Mouse (Mus musculus): ENCODE data around the gene Snap91. TPM values are rescaled to one million over a fixed set of nuclear protein-coding genes. Genes with fewer than 3 reads are reported as not detected.

Gene Snap91
- polyA plus RNA-seq, 1 experiment from 2014 or later, result 88.6 TPM

- Histone ChIP-seq H3K27me3 (no peaks in the 10 kb centered on the region), H3K4me1 (replicated peaks) (0 out of 2 replicates have a peak, but pooled peaks cover 3% of the 10 kb centered on the region), H3K4me3 (replicated peaks) (no peak overlapping the region), H3K36me3 (peaks cover 9% of the 10 kb centered on the region), H3K9me3 (no peaks in the 10 kb centered on the region), H3K4me2 (replicated peaks) (no peak overlapping the region), H3K9ac (replicated peaks) (no peak overlapping the region), H3K27ac (no peak overlapping the region)
- WGBS, result 80% methylated on average over 3 of the region's 3 CpGs
- no peak for ATAC-seq
Measured at GRCm38 (mm10) chr9:86810213-86810612, 70.2 kb downstream of the Snap91 start.

DNA sequence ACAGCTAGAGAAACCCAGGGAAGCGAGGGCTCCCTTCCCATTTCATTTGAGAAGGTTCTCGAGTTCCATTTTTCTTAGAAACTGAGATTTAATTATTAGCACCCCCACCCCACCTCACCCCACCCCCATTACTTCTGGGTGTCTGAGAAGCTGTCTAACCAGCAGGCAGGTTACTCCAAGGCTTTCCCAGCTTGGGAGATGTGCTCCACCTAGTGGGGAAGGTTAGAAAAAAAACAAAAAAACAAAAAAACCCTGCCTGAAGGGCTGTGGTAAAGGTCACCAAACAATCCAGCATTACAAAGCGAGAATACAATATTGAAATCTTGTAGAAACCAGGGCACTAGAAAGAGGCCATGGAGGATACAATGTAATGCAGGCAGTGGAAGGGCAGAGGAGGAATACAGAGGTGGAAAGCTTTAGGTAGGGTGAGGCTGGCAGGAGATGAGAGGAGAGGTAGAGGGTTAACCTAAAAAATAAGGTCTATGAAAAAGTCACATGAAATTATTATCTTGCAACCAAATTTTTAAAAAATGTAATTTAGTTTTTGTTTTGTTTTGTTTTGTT lies 79.8 kb downstream of the Snap91 start:
- H3K27me3 ChIP-seq, result no peaks in the 10 kb centered on the region
- no peak overlapping the region for H3K27ac ChIP-seq
- no peaks in the 10 kb centered on the region for H3K9me3 ChIP-seq
- H3K4me2 ChIP-seq (replicated peaks), result no peak overlapping the region
- no peaks in the 10 kb centered on the region for H3K4me1 ChIP-seq (replicated peaks)
- 23% methylated on average over 3 of the region's 3 CpGs for WGBS
- H3K36me3 ChIP-seq, result peaks cover 15% of the 10 kb centered on the region
- H3K4me3 ChIP-seq (replicated peaks), result no peak overlapping the region
- 0 out of 2 replicates have a peak, but pooled peaks have one; percentile 60 for ATAC-seq
- H3K9ac ChIP-seq (replicated peaks), result no peak overlapping the region

DNA sequence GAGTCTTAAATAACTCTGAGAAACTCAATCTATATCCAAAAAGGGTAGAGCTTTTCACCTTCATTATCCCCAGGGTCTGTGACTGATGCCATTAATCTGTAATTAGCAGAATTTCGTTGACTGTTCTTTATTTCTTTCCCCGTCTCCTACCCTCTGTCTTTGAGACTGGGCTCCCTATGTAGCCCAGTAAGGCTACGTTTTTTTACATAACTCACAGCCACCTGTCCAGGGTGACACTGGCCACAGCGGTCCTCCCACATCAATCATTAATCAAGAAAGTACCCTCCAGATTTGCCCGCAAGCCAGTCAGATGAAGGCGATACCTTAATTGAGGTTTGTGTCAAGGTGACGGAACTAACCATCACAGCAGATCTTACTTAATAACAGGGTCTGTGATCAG lies 81.4 kb downstream of the Snap91 start:
- 87% methylated on average over 7 of the region's 7 CpGs for WGBS
- no peaks in the 10 kb centered on the region for H3K9me3 ChIP-seq
- no peak overlapping the region for H3K9ac ChIP-seq (replicated peaks)
- no peaks in the 10 kb centered on the region for H3K27me3 ChIP-seq
- H3K4me1 ChIP-seq (replicated peaks), result no peaks in the 10 kb centered on the region
- no peak overlapping the region for H3K4me3 ChIP-seq (replicated peaks)
- ATAC-seq, result no peak
- no peak overlapping the region for H3K4me2 ChIP-seq (replicated peaks)
- no peak overlapping the region for H3K27ac ChIP-seq
- H3K36me3 ChIP-seq, result peaks cover 15% of the 10 kb centered on the region

DNA sequence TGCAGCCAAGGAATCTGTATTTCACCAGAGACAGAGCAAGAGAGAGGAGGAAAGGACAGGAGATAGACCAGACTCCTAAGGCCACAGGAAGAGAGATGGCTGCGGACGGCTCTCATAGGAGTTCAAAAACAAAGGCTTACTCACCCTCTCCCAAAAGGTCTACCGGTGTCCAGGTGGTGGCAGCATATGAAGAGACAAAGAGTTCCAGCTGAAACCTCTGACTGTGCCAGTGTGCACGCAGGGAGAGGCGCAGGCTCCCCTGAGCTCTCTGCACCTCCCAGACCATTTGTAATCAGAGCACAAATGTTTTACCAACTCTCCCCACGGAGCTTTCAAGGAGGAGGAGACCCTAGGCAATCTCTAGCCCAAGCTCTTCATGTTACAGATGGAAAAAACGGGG lies 81.8 kb downstream of the Snap91 start:
- H3K4me1 ChIP-seq (replicated peaks), result no peaks in the 10 kb centered on the region
- H3K4me2 ChIP-seq (replicated peaks), result no peak overlapping the region
- H3K27me3 ChIP-seq, result no peaks in the 10 kb centered on the region
- H3K4me3 ChIP-seq (replicated peaks), result no peak overlapping the region
- peaks cover 15% of the 10 kb centered on the region for H3K36me3 ChIP-seq
- WGBS, result 54% methylated on average over 7 of the region's 7 CpGs
- no peaks in the 10 kb centered on the region for H3K9me3 ChIP-seq
- H3K27ac ChIP-seq, result no peak overlapping the region
- H3K9ac ChIP-seq (replicated peaks), result no peak overlapping the region
- no peak for ATAC-seq

DNA sequence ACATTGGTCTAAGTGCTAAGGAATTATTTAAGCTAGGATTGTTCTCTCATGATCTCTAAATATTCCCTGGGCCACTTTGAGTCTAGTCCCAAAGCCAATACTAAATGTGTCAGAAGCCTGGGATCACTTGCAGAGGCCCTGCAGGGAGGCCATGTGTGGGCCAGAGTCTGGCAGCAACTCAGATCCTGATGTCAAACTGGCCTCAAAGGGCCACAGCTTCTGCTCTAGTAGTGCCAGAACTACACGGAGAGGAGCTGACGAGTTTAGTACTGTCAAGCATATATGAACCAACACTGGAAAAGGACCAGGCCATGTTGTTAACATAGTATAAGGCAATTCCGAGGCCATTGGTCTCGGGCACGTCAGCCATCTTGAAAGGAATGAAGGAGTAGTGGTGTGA lies 82.3 kb downstream of the Snap91 start:
- no peak overlapping the region for H3K4me3 ChIP-seq (replicated peaks)
- no peak overlapping the region for H3K4me2 ChIP-seq (replicated peaks)
- H3K36me3 ChIP-seq, result peaks cover 17% of the 10 kb centered on the region
- H3K4me1 ChIP-seq (replicated peaks), result no peaks in the 10 kb centered on the region
- no peak overlapping the region for H3K27ac ChIP-seq
- no peaks in the 10 kb centered on the region for H3K27me3 ChIP-seq
- 93% methylated on average over 5 of the region's 5 CpGs for WGBS
- no peak for ATAC-seq
- H3K9me3 ChIP-seq, result no peaks in the 10 kb centered on the region
- H3K9ac ChIP-seq (replicated peaks), result no peak overlapping the region

DNA sequence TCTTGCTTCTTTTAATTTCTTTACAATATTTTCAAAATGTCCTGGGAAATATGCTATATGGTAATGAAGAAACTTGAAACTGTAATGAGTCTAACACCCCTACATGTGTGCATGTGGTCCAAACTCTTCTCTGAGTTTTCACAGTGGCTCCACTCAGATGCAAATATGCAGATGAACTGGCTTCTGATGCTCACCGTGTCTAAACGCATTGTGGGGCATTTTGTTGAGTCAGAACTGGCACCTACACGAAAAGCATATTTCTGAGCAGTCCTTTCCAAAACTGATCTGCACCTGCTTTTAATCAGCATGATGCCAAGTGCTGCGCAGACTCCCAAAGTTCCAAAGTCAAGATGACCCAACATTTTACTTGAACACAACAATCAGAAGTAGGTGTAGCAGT lies 82.9 kb downstream of the Snap91 start:
- no peak for ATAC-seq
- 85% methylated on average over 4 of the region's 4 CpGs for WGBS

DNA sequence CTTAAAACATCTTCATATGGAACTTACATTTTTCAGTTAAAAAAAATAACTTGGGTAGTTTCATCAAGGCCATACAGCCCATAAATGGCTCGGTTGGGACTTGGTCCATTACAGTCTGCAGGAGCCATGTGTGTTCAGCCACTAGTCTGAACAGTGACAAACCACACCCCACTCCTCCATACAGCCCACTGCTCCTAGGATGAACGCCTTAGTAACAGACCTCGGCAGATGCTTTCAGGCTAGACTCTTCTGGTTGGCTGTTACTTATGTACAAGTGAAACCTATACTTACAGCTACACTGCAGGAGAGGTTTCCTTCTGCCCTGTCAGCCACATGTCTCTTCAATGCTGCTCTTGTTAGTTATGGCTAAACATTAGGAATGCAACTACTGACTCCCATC lies 85.2 kb downstream of the Snap91 start:
- 78% methylated on average over 3 of the region's 3 CpGs for WGBS
- Histone ChIP-seq H3K9ac (replicated peaks) (no peak overlapping the region), H3K4me3 (replicated peaks) (no peak overlapping the region), H3K4me1 (replicated peaks) (no peaks in the 10 kb centered on the region), H3K27ac (no peak overlapping the region), H3K4me2 (replicated peaks) (no peak overlapping the region), H3K36me3 (peaks cover 32% of the 10 kb centered on the region), H3K27me3 (no peaks in the 10 kb centered on the region), H3K9me3 (no peaks in the 10 kb centered on the region)
- ATAC-seq, result no peak

More for the DNA sequence above, 82.9 kb downstream of the Snap91 start:
- H3K4me2 ChIP-seq (replicated peaks), result no peak overlapping the region
- no peaks in the 10 kb centered on the region for H3K9me3 ChIP-seq
- H3K27me3 ChIP-seq, result no peaks in the 10 kb centered on the region
- no peaks in the 10 kb centered on the region for H3K4me1 ChIP-seq (replicated peaks)
- H3K4me3 ChIP-seq (replicated peaks), result no peak overlapping the region
- no peak overlapping the region for H3K9ac ChIP-seq (replicated peaks)
- H3K36me3 ChIP-seq, result peaks cover 22% of the 10 kb centered on the region
- H3K27ac ChIP-seq, result no peak overlapping the region

GRCm38 (mm10) chr9:86791927-86792326 lies 88.5 kb downstream of the Snap91 start:
- H3K36me3 ChIP-seq, result peaks cover 28% of the 10 kb centered on the region
- no peak overlapping the region for H3K4me2 ChIP-seq (replicated peaks)
- no peak overlapping the region for H3K4me3 ChIP-seq (replicated peaks)
- no peak overlapping the region for H3K27ac ChIP-seq
- no peaks in the 10 kb centered on the region for H3K27me3 ChIP-seq
- no peak overlapping the region for H3K9ac ChIP-seq (replicated peaks)
- no peak for ATAC-seq
- no peaks in the 10 kb centered on the region for H3K4me1 ChIP-seq (replicated peaks)
- WGBS, result 87% methylated on average over 7 of the region's 7 CpGs
- no peaks in the 10 kb centered on the region for H3K9me3 ChIP-seq

GRCm38 (mm10) chr9:86789186-86789585 lies 91.3 kb downstream of the Snap91 start:
- no peak overlapping the region for H3K4me2 ChIP-seq (replicated peaks)
- no peaks in the 10 kb centered on the region for H3K4me1 ChIP-seq (replicated peaks)
- H3K27ac ChIP-seq, result no peak overlapping the region
- H3K9ac ChIP-seq (replicated peaks), result no peak overlapping the region
- peaks cover 28% of the 10 kb centered on the region for H3K36me3 ChIP-seq
- 86% methylated on average over 6 of the region's 6 CpGs for WGBS
- H3K4me3 ChIP-seq (replicated peaks), result no peak overlapping the region
- no peak for ATAC-seq
- H3K27me3 ChIP-seq, result no peaks in the 10 kb centered on the region
- no peaks in the 10 kb centered on the region for H3K9me3 ChIP-seq

- Histone ChIP-seq H3K27me3 (no peaks in the 10 kb centered on the region), H3K4me2 (replicated peaks) (no peak overlapping the region), H3K9ac (replicated peaks) (no peak overlapping the region), H3K27ac (no peak overlapping the region), H3K4me1 (replicated peaks) (no peaks in the 10 kb centered on the region), H3K36me3 (peaks cover 35% of the 10 kb centered on the region), H3K9me3 (no peaks in the 10 kb centered on the region), H3K4me3 (replicated peaks) (no peak overlapping the region)
- ATAC-seq, result no peak
- WGBS, result 94% methylated on average over 2 of the region's 2 CpGs
Measured at GRCm38 (mm10) chr9:86782836-86783235, 97.6 kb downstream of the Snap91 start.

DNA sequence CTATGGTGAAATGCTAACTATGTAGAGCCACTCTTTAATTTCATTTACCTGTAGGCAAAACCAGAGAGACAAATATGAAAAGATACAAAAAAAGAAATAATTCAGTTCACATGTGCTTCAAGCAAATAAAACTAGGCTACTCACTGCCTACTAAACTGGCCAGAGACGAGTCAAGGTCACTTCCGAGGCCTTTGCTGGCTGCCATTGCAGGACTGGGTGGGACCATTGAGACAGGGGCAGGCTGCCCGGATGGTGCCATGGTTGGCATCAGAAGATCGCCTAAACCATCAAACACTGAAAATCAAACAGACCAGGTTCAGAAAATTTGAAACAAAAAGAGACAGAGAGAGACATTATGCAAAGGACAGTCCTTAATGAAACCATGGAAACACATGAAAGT lies 99.0 kb downstream of the Snap91 start:
- ATAC-seq, result no peak
- no peak overlapping the region for H3K4me2 ChIP-seq (replicated peaks)

DNA sequence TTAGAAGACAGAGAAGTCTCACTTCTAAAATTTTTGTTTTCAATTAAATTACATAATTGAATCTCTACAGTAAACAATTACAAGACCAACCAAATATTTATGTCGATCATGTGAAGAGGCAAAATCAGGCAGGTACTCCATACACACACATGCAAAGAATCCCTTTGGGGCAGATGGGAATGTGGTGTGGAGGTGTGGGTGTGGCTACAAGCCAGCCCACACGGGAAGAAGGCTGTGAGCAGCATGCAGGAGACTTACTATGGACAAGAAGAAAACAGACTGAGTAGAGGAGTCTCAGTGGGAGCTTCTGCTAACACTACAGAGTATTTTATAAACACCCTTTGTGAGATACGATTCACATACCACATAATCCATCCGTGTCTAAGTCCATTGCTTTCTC lies 102.2 kb downstream of the Snap91 start:
- no peaks in the 10 kb centered on the region for H3K4me1 ChIP-seq (replicated peaks)
- H3K27ac ChIP-seq, result no peak overlapping the region
- ATAC-seq, result no peak
- H3K9me3 ChIP-seq, result no peaks in the 10 kb centered on the region
- H3K9ac ChIP-seq (replicated peaks), result no peak overlapping the region
- no peaks in the 10 kb centered on the region for H3K27me3 ChIP-seq
- H3K4me2 ChIP-seq (replicated peaks), result no peak overlapping the region
- no peak overlapping the region for H3K4me3 ChIP-seq (replicated peaks)
- 64% methylated on average over 4 of the region's 4 CpGs for WGBS
- peaks cover 58% of the 10 kb centered on the region for H3K36me3 ChIP-seq

More for the DNA sequence above, 99.0 kb downstream of the Snap91 start:
- Histone ChIP-seq H3K27me3 (no peaks in the 10 kb centered on the region), H3K9me3 (no peaks in the 10 kb centered on the region), H3K4me1 (replicated peaks) (no peaks in the 10 kb centered on the region), H3K36me3 (peaks cover 41% of the 10 kb centered on the region), H3K4me3 (replicated peaks) (no peak overlapping the region), H3K9ac (replicated peaks) (no peak overlapping the region), H3K27ac (no peak overlapping the region)
- WGBS, result 88% methylated on average over 4 of the region's 4 CpGs

GRCm38 (mm10) chr9:86777309-86777708 lies 103.1 kb downstream of the Snap91 start:
- H3K36me3 ChIP-seq, result peaks cover 58% of the 10 kb centered on the region
- ATAC-seq, result 0 out of 2 replicates have a peak, but pooled peaks have one; percentile 43
- WGBS, result 76% methylated on average over 7 of the region's 7 CpGs
- H3K4me2 ChIP-seq (replicated peaks), result no peak overlapping the region
- H3K9ac ChIP-seq (replicated peaks), result no peak overlapping the region
- no peak overlapping the region for H3K4me3 ChIP-seq (replicated peaks)
- no peaks in the 10 kb centered on the region for H3K4me1 ChIP-seq (replicated peaks)
- H3K27me3 ChIP-seq, result no peaks in the 10 kb centered on the region
- no peaks in the 10 kb centered on the region for H3K9me3 ChIP-seq
- no peak overlapping the region for H3K27ac ChIP-seq

All from midbrain, embryonic 13.5 days (tissue).